Mouse (Mus musculus): ENCODE measurements around the gene Gm11756.
"Not testable (repeated sequence)": the region's sequence is repeated elsewhere in the genome, so short reads cannot be mapped to it uniquely, and the experiment has no call there.

Gm11756 gene

GRCm38 (mm10) chr4:73920660-73921059 is at the start of gene Gm11756:
Gm11756 (minus strand) TSS chr4:73920760.
- not testable (repeated sequence) for DNase-seq (ENCODE audit: low spot score)

GRCm38 (mm10) chr4:73950375-73950896 is 29.9 kb upstream of the Gm11756 start, which contains the start of gene 2310002L09Rik:
2310002L09Rik (minus strand) TSS chr4:73950846.
- DNase-seq (ENCODE audit: low spot score), result no peak

DNA sequence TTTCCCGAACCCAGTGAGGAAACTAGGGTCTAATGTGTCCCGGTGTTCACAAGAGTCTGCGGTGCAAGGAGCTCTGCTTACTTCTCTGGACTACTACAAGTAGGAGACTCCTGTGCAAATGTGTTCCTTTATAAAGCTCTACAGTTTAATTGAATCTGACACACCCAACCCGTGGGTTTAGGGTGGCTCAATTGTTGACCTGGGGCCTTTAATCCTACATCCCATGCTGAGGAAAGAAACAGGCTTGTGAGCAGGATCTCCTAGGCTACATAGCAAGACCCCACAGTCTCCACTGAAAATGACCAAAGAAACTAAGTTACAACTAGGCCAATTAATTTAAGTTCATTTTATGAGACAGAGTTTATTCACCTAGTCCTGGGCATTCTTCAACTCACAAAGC is 14.7 kb downstream of the Gm11756 start, which contains the start of gene Gm13871:
Gene Gm13871, minus strand, starts transcription at position 101 of the 400 bp plus-strand sequence.
- not testable (repeated sequence) for DNase-seq (ENCODE audit: low spot score)

DNA sequence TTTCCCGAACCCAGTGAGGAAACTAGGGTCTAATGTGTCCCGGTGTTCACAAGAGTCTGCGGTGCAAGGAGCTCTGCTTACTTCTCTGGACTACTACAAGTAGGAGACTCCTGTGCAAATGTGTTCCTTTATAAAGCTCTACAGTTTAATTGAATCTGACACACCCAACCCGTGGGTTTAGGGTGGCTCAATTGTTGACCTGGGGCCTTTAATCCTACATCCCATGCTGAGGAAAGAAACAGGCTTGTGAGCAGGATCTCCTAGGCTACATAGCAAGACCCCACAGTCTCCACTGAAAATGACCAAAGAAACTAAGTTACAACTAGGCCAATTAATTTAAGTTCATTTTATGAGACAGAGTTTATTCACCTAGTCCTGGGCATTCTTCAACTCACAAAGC is 29.5 kb downstream of the Gm11756 start, which contains the start of gene Gm11757:
Gene Gm11757, minus strand, starts transcription at position 101 of the 400 bp plus-strand sequence.
- DNase-seq (ENCODE audit: low spot score), result not testable (repeated sequence)

- DNase-seq (ENCODE audit: low spot score), result not testable (repeated sequence)
These were observed 44.4 kb downstream of the Gm11756 start, which contains the start of gene Gm11758 for GRCm38 (mm10) chr4:73876166-73876565. Gm11758 (minus strand) TSS chr4:73876266.
